Mouse (Mus musculus): ENCODE measurements at regions not wholly inside any gene's neighbourhood (a gene's known extent, or its start where the extent isn't known, plus 50 kb on each side); places are given as distances from the start of the nearest gene placed in this dataset.

- no peak for DNase-seq (ENCODE audit: low spot score in 2 of 2)
- intact Hi-C loops (cut with DNase I): no loop called here
Measured at GRCm38 (mm10) chr2:138640654-138641053, 384.3 kb downstream of the Btbd3 start.

- intact Hi-C loops (cut with DNase I): no loop called here
- no peak for DNase-seq (ENCODE audit: low spot score in 2 of 2)
Measured at GRCm38 (mm10) chr2:138641335-138641734, 385.0 kb downstream of the Btbd3 start.

GRCm38 (mm10) chr2:138648616-138649015 is 392.3 kb downstream of the Btbd3 start:
- DNase-seq (ENCODE audit: low spot score in 2 of 2): no peak
- intact Hi-C loops (cut with DNase I): no loop called here

- intact Hi-C loops (cut with DNase I): no loop called here
- DNase-seq (ENCODE audit: low spot score in 2 of 2): no peak
Measured at GRCm38 (mm10) chr2:138659376-138659775, 403.0 kb downstream of the Btbd3 start.

- intact Hi-C loops (cut with DNase I): no loop called here
- no peak for DNase-seq (ENCODE audit: low spot score in 2 of 2)
Measured at GRCm38 (mm10) chr2:138670307-138670706, 413.9 kb downstream of the Btbd3 start.

- no peak for DNase-seq (ENCODE audit: low spot score in 2 of 2)
- intact Hi-C loops (cut with DNase I): no loop called here
Measured at GRCm38 (mm10) chr2:138674801-138675200, 418.4 kb downstream of the Btbd3 start.

GRCm38 (mm10) chr2:138675229-138676065 is 419.1 kb downstream of the Btbd3 start:
- DNase-seq (ENCODE audit: low spot score in 2 of 2): no peak
- intact Hi-C loops (cut with DNase I): no loop called here

GRCm38 (mm10) chr2:138688140-138688871 is 431.9 kb downstream of the Btbd3 start:
- DNase-seq (ENCODE audit: low spot score in 2 of 2): no peak
- intact Hi-C loops (cut with DNase I): no loop called here

GRCm38 (mm10) chr2:138689497-138689896 is 433.1 kb downstream of the Btbd3 start:
- DNase-seq (ENCODE audit: low spot score in 2 of 2): no peak
- intact Hi-C loops (cut with DNase I): no loop called here

GRCm38 (mm10) chr2:138702783-138703182 is 446.4 kb downstream of the Btbd3 start:
- intact Hi-C loops (cut with DNase I): no loop called here
- DNase-seq (ENCODE audit: low spot score in 2 of 2): no peak

GRCm38 (mm10) chr2:138703943-138704541 is 447.7 kb downstream of the Btbd3 start:
- intact Hi-C loops (cut with DNase I): no loop called here
- no peak for DNase-seq (ENCODE audit: low spot score in 2 of 2)

- intact Hi-C loops (cut with DNase I): no loop called here
- DNase-seq (ENCODE audit: low spot score in 2 of 2): peak; percentile 14
Measured at GRCm38 (mm10) chr2:138708763-138709162, 452.4 kb downstream of the Btbd3 start.

GRCm38 (mm10) chr2:138733846-138734245 is 477.5 kb downstream of the Btbd3 start:
- DNase-seq (ENCODE audit: low spot score in 2 of 2): no peak
- intact Hi-C loops (cut with DNase I): no loop called here

GRCm38 (mm10) chr2:138744806-138745205 is 488.4 kb downstream of the Btbd3 start:
- peak; percentile 9 to 39 for DNase-seq (ENCODE audit: low spot score in 2 of 2)
- intact Hi-C loops (cut with DNase I): no loop called here

GRCm38 (mm10) chr2:138760439-138760963 is 504.1 kb downstream of the Btbd3 start:
- intact Hi-C loops (cut with DNase I): no loop called here
- DNase-seq (ENCODE audit: low spot score in 2 of 2): no peak

GRCm38 (mm10) chr2:138761400-138761799 is 505.0 kb downstream of the Btbd3 start:
- intact Hi-C loops (cut with DNase I): no loop called here
- no peak for DNase-seq (ENCODE audit: low spot score in 2 of 2)

- intact Hi-C loops (cut with DNase I): no loop called here
- DNase-seq (ENCODE audit: low spot score in 2 of 2): no peak
Measured at GRCm38 (mm10) chr2:138766275-138766842, 510.0 kb downstream of the Btbd3 start.

- no peak for DNase-seq (ENCODE audit: low spot score in 2 of 2)
- intact Hi-C loops (cut with DNase I): no loop called here
Measured at GRCm38 (mm10) chr2:138783781-138784180, 527.4 kb downstream of the Btbd3 start.

GRCm38 (mm10) chr2:138792711-138793450 is 536.5 kb downstream of the Btbd3 start:
- peak; percentile 65 to 66 for DNase-seq (ENCODE audit: low spot score in 2 of 2)

More at GRCm38 (mm10) chr2:138792711-138793450, 536.5 kb downstream of the Btbd3 start:
- intact Hi-C loops (cut with DNase I): no loop called here
